ENCODE assay signal across 7 mouse cellular contexts in genomic region chr13:97434961-97435864, GRCm38 (mm10).
A peak's percentile ranks its signal among the peaks of the same experiment; 100 is the strongest.
DNase-seq lines count a peak whose midpoint lies in the region; ATAC-seq and TF ChIP-seq lines count a peak whose summit lies in the region.

No protein-coding gene starts in this region.

- H3K9ac ChIP-seq in MEL (ENCODE audit: control insufficient read depth, low read depth, low read length, poor library complexity, severe bottlenecking), result no peak overlapping the region
- H3K9ac ChIP-seq in heart, embryonic 13.5 days, result peak overlapping the region; percentile 76
- peak overlapping the region; percentile 57 for H3K9ac ChIP-seq in limb, embryonic 12.5 days (replicated peaks)
- peak overlapping the region; percentile 33; the same call in 1 of the 2 replicates for H3K9ac ChIP-seq in stomach, embryonic 14.5 days (replicated peaks; ENCODE audit: low read depth, low read length)

- peak overlapping the region; percentile 85 for H3K4me2 ChIP-seq in heart, embryonic 13.5 days
- H3K4me2 ChIP-seq in limb, embryonic 12.5 days, result peak overlapping the region; percentile 77
- peak overlapping the region; percentile 60 for H3K4me2 ChIP-seq in stomach, embryonic 14.5 days (replicated peaks; ENCODE audit: low read depth, low read length)

- peaks cover 0 to 15% of the 10 kb centered on the region in 2 experiments; a peak in 2 of 4 replicates for H3K36me3 ChIP-seq in MEL (ENCODE audit: control insufficient read depth in 1 of 2, insufficient read depth in 2 of 2, low read length in 2 of 2)
- H3K36me3 ChIP-seq in heart, embryonic 13.5 days, result no peaks in the 10 kb centered on the region
- H3K36me3 ChIP-seq in limb, embryonic 12.5 days, result no peaks in the 10 kb centered on the region
- no peaks in the 10 kb centered on the region for H3K36me3 ChIP-seq in stomach, embryonic 14.5 days (ENCODE audit: control insufficient read depth, insufficient read depth, low read length)

- no peaks in the 10 kb centered on the region for H3K9me3 ChIP-seq in MEL (replicated peaks; ENCODE audit: insufficient read depth, low read length)
- no peaks in the 10 kb centered on the region for H3K9me3 ChIP-seq in heart, embryonic 13.5 days
- no peaks in the 10 kb centered on the region for H3K9me3 ChIP-seq in limb, embryonic 12.5 days
- no peaks in the 10 kb centered on the region for H3K9me3 ChIP-seq in stomach, embryonic 14.5 days (ENCODE audit: control insufficient read depth, low read depth, low read length)

- ATAC-seq in common myeloid progenitor, adult 5-6 weeks (replicated peaks; ENCODE audit: low read depth, poor library complexity, severe bottlenecking), result peak; percentile 58
- no peak for ATAC-seq in heart, embryonic 13.5 days (ENCODE audit: extremely low read depth, insufficient number of reproducible peaks, low FRiP score, low TSS enrichment)
- no peak for ATAC-seq in limb, embryonic 12.5 days (ENCODE audit: insufficient number of reproducible peaks, insufficient read depth, low FRiP score, low TSS enrichment, low read depth)
- ATAC-seq in stomach, embryonic 14.5 days (ENCODE audit: insufficient number of reproducible peaks, insufficient read depth, low FRiP score, low read depth), result peak; percentile 42; the same call in 1 of the 2 replicates

- peak; percentile 33 for DNase-seq in MEL (ENCODE audit: low read depth, low spot score)
- no peak for DNase-seq in cerebellum, postnatal 4 days (ENCODE audit: low spot score in 2 of 2)
- no peak for DNase-seq in cerebellum, postnatal 10 days

- H3K4me3 ChIP-seq in MEL (ENCODE audit: control insufficient read depth in 1 of 2, insufficient read depth in 1 of 2, low read depth in 2 of 2, low read length in 2 of 2), result peak overlapping the region; percentile 40 to 41
- peak overlapping the region; percentile 53 for H3K4me3 ChIP-seq in heart, embryonic 13.5 days
- peak overlapping the region; percentile 38 for H3K4me3 ChIP-seq in limb, embryonic 12.5 days (replicated peaks)
- peak overlapping the region; percentile 27; the same call in 1 of the 2 replicates for H3K4me3 ChIP-seq in stomach, embryonic 14.5 days (ENCODE audit: low read depth, low read length)

- no peak overlapping the region for H3K27ac ChIP-seq in MEL (ENCODE audit: control insufficient read depth, low read depth, low read length)
- H3K27ac ChIP-seq in heart, embryonic 13.5 days (replicated peaks), result peak overlapping the region; percentile 78
- peak overlapping the region; percentile 60; the same call in 1 of the 2 replicates for H3K27ac ChIP-seq in limb, embryonic 12.5 days
- peak overlapping the region; percentile 80 for H3K27ac ChIP-seq in stomach, embryonic 14.5 days (ENCODE audit: low read length)

- no peak for TF ChIP-seq POLR2A in MEL (IDR thresholded peaks at IDR 0.05; ENCODE audit: control insufficient read depth in 1 of 2, insufficient read depth in 1 of 2, low read depth in 1 of 2, low read length in 2 of 2, poor library complexity in 1 of 2)

- TF ChIP-seq RAD21 in MEL (IDR thresholded peaks at IDR 0.05; ENCODE audit: low read depth, low read length), result no peak

- no peaks in the 10 kb centered on the region for H3K79me2 ChIP-seq in MEL (ENCODE audit: control insufficient read depth, insufficient read depth, low read length, poor library complexity)

- no peak for TF ChIP-seq CTCF in MEL (IDR thresholded peaks at IDR 0.05 in 2 of 3, conservative IDR thresholded peaks at IDR 0.05 in 1 of 3; ENCODE audit: control insufficient read depth in 1 of 3, insufficient read depth in 1 of 3, low read depth in 2 of 3, low read length in 3 of 3, poor library complexity in 1 of 3, severe bottlenecking in 1 of 3)

- TF ChIP-seq EP300 in MEL (IDR thresholded peaks at IDR 0.05; ENCODE audit: low read depth in 1 of 2, low read length in 2 of 2), result peak in 1 of 2 experiments; percentile 49; a peak in 2 of 4 replicates

- peaks cover 2 to 18% of the 10 kb centered on the region in 2 experiments for H3K4me1 ChIP-seq in MEL (ENCODE audit: control insufficient read depth in 1 of 2, insufficient read depth in 2 of 2, low read length in 2 of 2)
- H3K4me1 ChIP-seq in heart, embryonic 13.5 days, result peaks cover 54% of the 10 kb centered on the region
- peaks cover 50% of the 10 kb centered on the region for H3K4me1 ChIP-seq in limb, embryonic 12.5 days (replicated peaks)
- peaks cover 32% of the 10 kb centered on the region for H3K4me1 ChIP-seq in stomach, embryonic 14.5 days (ENCODE audit: control insufficient read depth, insufficient read depth, low read length)

- 2% methylated on average over 20 of the region's 20 CpGs for WGBS in heart, embryonic 13.5 days
- WGBS in limb, embryonic 12.5 days, result 2% methylated on average over 20 of the region's 20 CpGs
- WGBS in stomach, embryonic 14.5 days, result 10% methylated on average over 20 of the region's 20 CpGs

- peaks cover 0 to 1% of the 10 kb centered on the region in 2 experiments; a peak in 2 of 4 replicates for H3K27me3 ChIP-seq in MEL (ENCODE audit: control insufficient read depth in 1 of 2, insufficient read depth in 2 of 2, low read length in 2 of 2)
- H3K27me3 ChIP-seq in heart, embryonic 13.5 days (replicated peaks), result peaks cover 33% of the 10 kb centered on the region
- H3K27me3 ChIP-seq in limb, embryonic 12.5 days, result peaks cover 24% of the 10 kb centered on the region
- H3K27me3 ChIP-seq in stomach, embryonic 14.5 days (ENCODE audit: control insufficient read depth, insufficient read depth, low read length), result no peaks in the 10 kb centered on the region

TF ChIP-seq in MEL, 35 proteins besides CTCF, POLR2A, EP300 and RAD21:
- TF ChIP-seq TCF12 (IDR thresholded peaks at IDR 0.05; ENCODE audit: low read depth, low read length) (peak; percentile 32; the same call in 1 of the 2 replicates), TBP (IDR thresholded peaks at IDR 0.05; ENCODE audit: low read depth, low read length) (no peak), ZNF384 (IDR thresholded peaks at IDR 0.05; ENCODE audit: low read depth, low read length) (peak; percentile 62)

Comparison
In these comparisons a context has a peak if more than half of its experiments do, and no peak if none do; other contexts are left out.
1. ATAC-seq: peak in common myeloid progenitor, adult 5-6 weeks (single experiment) and stomach, embryonic 14.5 days (single experiment); none in heart, embryonic 13.5 days (single experiment) and limb, embryonic 12.5 days (single experiment).
2. Peak in every context shown above with its lines, with median percentiles within 50 percentile points of each other: H3K4me3 ChIP-seq and H3K4me2 ChIP-seq.